Mouse (Mus musculus) gastrocnemius, postnatal 25 days (tissue): Measurements from ENCODE around the gene Gtdc1. TPM values are rescaled to one million over a fixed set of nuclear protein-coding genes. Genes with fewer than 3 reads are reported as not detected.

Experiments
- DNase-seq: peaks from one replicate; pipeline ENCODE4 v3.0.0; 2022
- total RNA-seq, 2 experiments: library from RNA; stranded (reverse); gene quantifications; 1 replicate in 1 of 2; 2 replicates in 1 of 2; pipeline ENCODE4 v1.2.3; 2021

Gtdc1 gene
- total RNA-seq, 2 experiments from 2014 or later = 22.3 to 22.6 TPM

- no peak for DNase-seq
These were observed 2.8 kb downstream of the Gtdc1 start for GRCm38 (mm10) chr2:44924618-44925017.

- DNase-seq = no peak
These were observed 4.2 kb downstream of the Gtdc1 start for GRCm38 (mm10) chr2:44923056-44923883.

- DNase-seq = no peak
These were observed 5.0 kb downstream of the Gtdc1 start for GRCm38 (mm10) chr2:44922500-44922899.

GRCm38 (mm10) chr2:44920471-44920870 is 7.0 kb downstream of the Gtdc1 start:
- no peak for DNase-seq

GRCm38 (mm10) chr2:44919326-44919725 is 8.1 kb downstream of the Gtdc1 start:
- DNase-seq = no peak

GRCm38 (mm10) chr2:44918737-44919136 is 8.7 kb downstream of the Gtdc1 start:
- no peak for DNase-seq

- no peak for DNase-seq
These were observed 11.2 kb downstream of the Gtdc1 start for GRCm38 (mm10) chr2:44916286-44916685.

GRCm38 (mm10) chr2:44897801-44898200 is 29.7 kb downstream of the Gtdc1 start:
- DNase-seq = no peak

- no peak for DNase-seq
These were observed 53.7 kb downstream of the Gtdc1 start for GRCm38 (mm10) chr2:44873718-44874117.

- no peak for DNase-seq
These were observed 62.7 kb downstream of the Gtdc1 start for GRCm38 (mm10) chr2:44864726-44865125.

- no peak for DNase-seq
These were observed 73.0 kb downstream of the Gtdc1 start for GRCm38 (mm10) chr2:44854475-44854874.

- DNase-seq = no peak
These were observed 77.8 kb downstream of the Gtdc1 start for GRCm38 (mm10) chr2:44849666-44850065.

GRCm38 (mm10) chr2:44848156-44848555 is 79.3 kb downstream of the Gtdc1 start:
- DNase-seq = no peak

GRCm38 (mm10) chr2:44845424-44845823 is 82.0 kb downstream of the Gtdc1 start:
- no peak for DNase-seq

GRCm38 (mm10) chr2:44829753-44830152 is 97.7 kb downstream of the Gtdc1 start:
- DNase-seq = no peak

- DNase-seq = no peak
These were observed 98.1 kb downstream of the Gtdc1 start for GRCm38 (mm10) chr2:44829346-44829745.

GRCm38 (mm10) chr2:44826609-44827008 is 100.8 kb downstream of the Gtdc1 start:
- DNase-seq = no peak

- no peak for DNase-seq
These were observed 109.7 kb downstream of the Gtdc1 start for GRCm38 (mm10) chr2:44817787-44818186.

GRCm38 (mm10) chr2:44813729-44814128 is 113.7 kb downstream of the Gtdc1 start:
- DNase-seq = no peak

GRCm38 (mm10) chr2:44804497-44804896 is 123.0 kb downstream of the Gtdc1 start:
- DNase-seq = no peak

GRCm38 (mm10) chr2:44801361-44801760 is 126.1 kb downstream of the Gtdc1 start:
- no peak for DNase-seq

- DNase-seq = no peak
These were observed 135.6 kb downstream of the Gtdc1 start for GRCm38 (mm10) chr2:44791840-44792239.

- no peak for DNase-seq
These were observed 136.3 kb downstream of the Gtdc1 start for GRCm38 (mm10) chr2:44791134-44791533.

GRCm38 (mm10) chr2:44782746-44783145 is 144.7 kb downstream of the Gtdc1 start:
- DNase-seq = no peak
